In genomic region chr19:44696059-44696712, GRCm38 (mm10) we compare ENCODE assay signal across 18 mouse cellular contexts. TPM values are rescaled to one million over a fixed set of nuclear protein-coding genes. Genes with fewer than 3 reads are reported as not detected.
DNase-seq lines count a peak whose midpoint lies in the region; ATAC-seq and TF ChIP-seq lines count a peak whose summit lies in the region.
"Had no signal": no experiment of that assay in that cellular context is flagged by ENCODE, and none has a peak within 500 bp of the region (broad histone marks: within the 10 kb centered on the region; RNA-seq: fewer than 3 reads in every experiment).

No protein-coding gene starts in this region.

- DNase-seq in ES-E14 (ENCODE audit: low read depth, low spot score) = peak; percentile 37
- DNase-seq in midbrain, embryonic 14.5 days = no peak
- no peak for DNase-seq in lung, adult 2 months
- no peak for DNase-seq in kidney, adult 18-20 months
- DNase-seq: cerebellum, adult 8-10 months; gastrocnemius, postnatal 10 days; kidney, adult 11 months; kidney, postnatal 25 days; lung, postnatal 4 days had no signal

- in situ Hi-C loops in ES-E14 (cut with MboI; ENCODE audit: low sequenced_read_pairs in 2 of 2, unreplicated experiment in 2 of 2) = no loop called here

- H3K4me1 ChIP-seq in E14TG2a.4 (replicated peaks; ENCODE audit: low read depth, low read length) (peaks cover 72% of the 10 kb centered on the region), ES-E14 (ENCODE audit: control insufficient read depth in 2 of 2, insufficient read depth in 2 of 2, low read length in 2 of 2, poor library complexity in 1 of 2) (peaks cover 7 to 34% of the 10 kb centered on the region in 2 experiments)
- peaks cover 41% of the 10 kb centered on the region for H3K4me1 ChIP-seq in forebrain, embryonic 15.5 days
- peaks cover 29% of the 10 kb centered on the region for H3K4me1 ChIP-seq in midbrain, embryonic 14.5 days (ENCODE audit: control insufficient read depth, insufficient read depth, low read length)
- H3K4me1 ChIP-seq in lung, adult 2 months (ENCODE audit: control insufficient read depth, insufficient read depth, low read length) = no peaks in the 10 kb centered on the region
- H3K4me1 ChIP-seq in intestine, embryonic 15.5 days (replicated peaks) = 0 out of 2 replicates have a peak, but pooled peaks cover 4% of the 10 kb centered on the region

- H3K27ac ChIP-seq in ES-E14 (ENCODE audit: insufficient read depth, low read depth, low read length, poor library complexity, severe bottlenecking) = peak overlapping the region; percentile 84
- H3K27ac ChIP-seq in forebrain, embryonic 15.5 days (replicated peaks) = peak overlapping the region; percentile 60
- H3K27ac ChIP-seq in midbrain, embryonic 14.5 days (replicated peaks; ENCODE audit: low read depth, low read length) = 0 out of 2 replicates have a peak overlapping the region, but pooled peaks have one; percentile 26
- no peak overlapping the region for H3K27ac ChIP-seq in intestine, embryonic 15.5 days
- H3K27ac ChIP-seq: embryonic facial prominence, embryonic 12.5 days; limb, embryonic 12.5 days had no signal

- H3K9ac ChIP-seq in ES-E14 (ENCODE audit: insufficient read depth, low read depth, low read length, poor library complexity, severe bottlenecking) = peak overlapping the region; percentile 61
- peak overlapping the region; percentile 6; the same call in 1 of the 2 replicates for H3K9ac ChIP-seq in forebrain, embryonic 15.5 days (replicated peaks)
- H3K9ac ChIP-seq in midbrain, embryonic 14.5 days (replicated peaks; ENCODE audit: low read length) = peak overlapping the region; percentile 31; the same call in 1 of the 2 replicates
- no peak overlapping the region for H3K9ac ChIP-seq in intestine, embryonic 15.5 days
- H3K9ac ChIP-seq: embryonic facial prominence, embryonic 12.5 days; limb, embryonic 12.5 days had no signal

- no peaks in the 10 kb centered on the region for H3K9me3 ChIP-seq in E14TG2a.4 (ENCODE audit: low read length)
- H3K9me3 ChIP-seq in ES-E14 (ENCODE audit: control insufficient read depth, insufficient read depth, low read depth, low read length) = no peaks in the 10 kb centered on the region
- no peaks in the 10 kb centered on the region for H3K9me3 ChIP-seq in forebrain, embryonic 15.5 days
- no peaks in the 10 kb centered on the region for H3K9me3 ChIP-seq in midbrain, embryonic 14.5 days (ENCODE audit: control insufficient read depth, low read length)
- H3K9me3 ChIP-seq in intestine, embryonic 15.5 days = no peaks in the 10 kb centered on the region
- H3K9me3 ChIP-seq: embryonic facial prominence, embryonic 12.5 days; limb, embryonic 12.5 days had no signal

- ATAC-seq in forebrain, embryonic 15.5 days (replicated peaks) = no peak
- no peak for ATAC-seq in midbrain, embryonic 14.5 days (ENCODE audit: low FRiP score, low TSS enrichment)
- no peak for ATAC-seq in intestine, embryonic 15.5 days
- ATAC-seq: Patski had no signal

- H3K27me3 ChIP-seq in E14TG2a.4 (ENCODE audit: insufficient read depth, low read length) = no peaks in the 10 kb centered on the region
- H3K27me3 ChIP-seq in forebrain, embryonic 15.5 days = peaks cover 43% of the 10 kb centered on the region
- H3K27me3 ChIP-seq in midbrain, embryonic 14.5 days (ENCODE audit: control insufficient read depth, insufficient read depth, low read length) = peaks cover 17% of the 10 kb centered on the region
- peaks cover 66% of the 10 kb centered on the region for H3K27me3 ChIP-seq in intestine, embryonic 15.5 days (replicated peaks)

- TF ChIP-seq POLR2A in lung, adult 2 months (IDR thresholded peaks at IDR 0.05; ENCODE audit: borderline replicate concordance, extremely low read depth, low read depth, low read length) = no peak

- no peak overlapping the region for H3K4me2 ChIP-seq in forebrain, embryonic 15.5 days (replicated peaks)
- no peak overlapping the region for H3K4me2 ChIP-seq in midbrain, embryonic 14.5 days (ENCODE audit: low read length)
- H3K4me2 ChIP-seq in intestine, embryonic 15.5 days (replicated peaks) = no peak overlapping the region
- H3K4me2 ChIP-seq: embryonic facial prominence, embryonic 12.5 days; limb, embryonic 12.5 days had no signal

- WGBS in forebrain, embryonic 15.5 days = 3% methylated on average over 8 of the region's 8 CpGs
- 5% methylated on average over 8 of the region's 8 CpGs for WGBS in midbrain, embryonic 14.5 days
- WGBS in lung, adult 2 months = 15% methylated on average over 8 of the region's 8 CpGs
- WGBS in intestine, embryonic 15.5 days = 16% methylated on average over 8 of the region's 8 CpGs

- TF ChIP-seq CTCF in E14TG2a.4 (conservative IDR thresholded peaks at IDR 0.05; ENCODE audit: low read length) = no peak
- no peak for TF ChIP-seq CTCF in lung, adult 2 months (IDR thresholded peaks at IDR 0.05; ENCODE audit: insufficient read depth, low read length)

- H3K4me3 ChIP-seq in E14TG2a.4 (replicated peaks; ENCODE audit: low read length) (peak overlapping the region; percentile 69), ES-E14 (ENCODE audit: insufficient read depth in 1 of 2, low read depth in 1 of 2, low read length in 2 of 2, poor library complexity in 1 of 2, severe bottlenecking in 1 of 2) (peak overlapping the region in 1 of 2 experiments; percentile 45; a peak in 2 of 4 replicates)
- H3K4me3 ChIP-seq in forebrain, embryonic 15.5 days = no peak overlapping the region
- no peak overlapping the region for H3K4me3 ChIP-seq in midbrain, embryonic 14.5 days (replicated peaks; ENCODE audit: low read depth, low read length)
- no peak overlapping the region for H3K4me3 ChIP-seq in lung, adult 2 months (replicated peaks; ENCODE audit: extremely low read depth, low read depth, low read length)
- H3K4me3 ChIP-seq in intestine, embryonic 15.5 days (replicated peaks) = no peak overlapping the region
- H3K4me3 ChIP-seq: embryonic facial prominence, embryonic 12.5 days; limb, embryonic 12.5 days had no signal

- H3K36me3 ChIP-seq in E14TG2a.4 (ENCODE audit: insufficient read depth, low read length) = no peaks in the 10 kb centered on the region
- no peaks in the 10 kb centered on the region for H3K36me3 ChIP-seq in ES-E14 (ENCODE audit: control insufficient read depth, insufficient read depth, low read length, poor library complexity, severe bottlenecking)
- H3K36me3 ChIP-seq in forebrain, embryonic 15.5 days = no peaks in the 10 kb centered on the region
- no peaks in the 10 kb centered on the region for H3K36me3 ChIP-seq in midbrain, embryonic 14.5 days (ENCODE audit: control insufficient read depth, insufficient read depth, low read length)
- H3K36me3 ChIP-seq in intestine, embryonic 15.5 days = no peaks in the 10 kb centered on the region
- H3K36me3 ChIP-seq: embryonic facial prominence, embryonic 12.5 days; limb, embryonic 12.5 days had no signal

TF ChIP-seq in ES-E14, 5 proteins besides CTCF, POLR2A, EP300 and RAD21:
- TF ChIP-seq ZC3H11A (IDR thresholded peaks at IDR 0.05; ENCODE audit: borderline replicate concordance, low read depth, low read length) = no peak
- no peak for TF ChIP-seq CHD2 (IDR thresholded peaks at IDR 0.05; ENCODE audit: low read depth, low read length)
- no peak for TF ChIP-seq MAFK (IDR thresholded peaks at IDR 0.05; ENCODE audit: insufficient read depth, low read depth, low read length)
- no peak for TF ChIP-seq ZNF384 (IDR thresholded peaks at IDR 0.05; ENCODE audit: low read depth, low read length)

RNA-seq across cellular contexts. Expression of gene Pax2, which starts 59.7 kb away (rescaled TPM):
- total RNA-seq in ES-E14 (2012; rRNA removed) = 0.11 TPM in 1 of 2 replicates, not detected in the other
- polyA plus RNA-seq in forebrain, embryonic 15.5 days (2015; fragmentation: Nextera tagmentation; extraction: Ambion mirVana) = 0.09 TPM in 1 of 2 replicates, not detected in the other
- polyA plus RNA-seq in midbrain, embryonic 14.5 days (2014; fragmentation: Nextera tagmentation; extraction: Ambion mirVana) = 1.7 and 1.9 TPM in 2 replicates
- polyA plus RNA-seq in lung, adult 2 months (2012; rRNA removed) = not detected in 2 replicates
- 0.04 and 0.11 TPM in 2 replicates for polyA plus RNA-seq in intestine, embryonic 15.5 days (2015; fragmentation: Nextera tagmentation; extraction: Ambion mirVana)
- total RNA-seq: adrenal gland, adult 18-20 months; gastrocnemius, postnatal 10 days; heart, postnatal 25 days had no signal
- polyA plus RNA-seq: limb, embryonic 12.5 days; liver, embryonic 16.5 days had no signal
